Comparison of ENCODE assay signal across 22 mouse cellular contexts in genomic region chr6:24905101-24905500, GRCm38 (mm10). TPM values are rescaled to one million over a fixed set of nuclear protein-coding genes. Genes with fewer than 3 reads are reported as not detected.
"Had no signal": no experiment of that assay in that cellular context is flagged by ENCODE, and none has a peak within 500 bp of the region (broad histone marks: within the 10 kb centered on the region; RNA-seq: fewer than 3 reads in every experiment).

No protein-coding gene starts in this region.

- H3K4me1 ChIP-seq: lung, embryonic 15.5 days; megakaryocyte, embryonic 14.5 days; midbrain, embryonic 13.5 days; midbrain, embryonic 15.5 days; neural tube, embryonic 12.5 days; stomach, embryonic 15.5 days had no signal

- H3K9ac ChIP-seq: liver, postnatal 0 days; lung, embryonic 15.5 days; midbrain, embryonic 13.5 days; midbrain, embryonic 15.5 days; neural tube, embryonic 12.5 days; stomach, embryonic 15.5 days had no signal

- H3K4me3 ChIP-seq: lung, embryonic 15.5 days; megakaryocyte, embryonic 14.5 days; midbrain, embryonic 13.5 days; midbrain, embryonic 15.5 days; neural tube, embryonic 12.5 days; stomach, embryonic 15.5 days had no signal

- H3K9me3 ChIP-seq: lung, embryonic 15.5 days; megakaryocyte, embryonic 14.5 days; midbrain, embryonic 13.5 days; midbrain, embryonic 15.5 days; neural tube, embryonic 12.5 days; stomach, embryonic 15.5 days had no signal

- ATAC-seq: liver, postnatal 0 days; lung, postnatal 0 days; midbrain, embryonic 13.5 days; midbrain, embryonic 15.5 days had no signal

- H3K4me2 ChIP-seq: lung, embryonic 15.5 days; midbrain, embryonic 11.5 days; midbrain, embryonic 13.5 days; midbrain, embryonic 15.5 days; neural tube, embryonic 12.5 days; stomach, embryonic 15.5 days had no signal

- DNase-seq: liver, postnatal 0 days; lung, adult 2 months; lung, postnatal 14 days; lung, postnatal 36 days; right cerebral cortex, postnatal 14 days; thymus, adult 2 months; thymus, postnatal 25 days; thymus, postnatal 4 days had no signal

- H3K27me3 ChIP-seq: lung, embryonic 15.5 days; megakaryocyte, embryonic 14.5 days; midbrain, embryonic 13.5 days; midbrain, embryonic 15.5 days; neural tube, embryonic 12.5 days; stomach, embryonic 15.5 days had no signal

- H3K36me3 ChIP-seq: lung, embryonic 15.5 days; midbrain, embryonic 13.5 days; midbrain, embryonic 15.5 days; neural tube, embryonic 12.5 days; stomach, embryonic 15.5 days had no signal

- H3K27ac ChIP-seq: lung, embryonic 15.5 days; macrophage; midbrain, embryonic 13.5 days; midbrain, embryonic 15.5 days; neural tube, embryonic 12.5 days; stomach, embryonic 15.5 days; stomach, postnatal 0 days had no signal

RNA-seq across cellular contexts. Expression of gene Hyal5, which starts 47.3 kb away (rescaled TPM):
- polyA plus RNA-seq: lung, adult 2 months; macrophage; midbrain, embryonic 11.5 days; midbrain, embryonic 13.5 days; midbrain, embryonic 15.5 days; midbrain, postnatal 0 days; neural tube, embryonic 12.5 days; neural tube, embryonic 14.5 days; spleen, adult 2 months; stomach, postnatal 0 days; thymus, adult 2 months had no signal

RNA-seq across cellular contexts. Expression of gene Tmem229a, which starts 51.0 kb away (rescaled TPM):
- polyA plus RNA-seq: macrophage; testis, adult 2 months had no signal
